Mouse (Mus musculus) liver (tissue): ENCODE measurements around the gene Cog3.

Experiments
- DNase-seq: peaks from one replicate; pipeline ENCODE4 v3.0.0-alpha.2; 2020; ENCODE audit warnings: mixed read lengths

Gene Cog3

GRCm38 (mm10) chr14:75758401-75758800 lies 4.1 kb upstream of the Cog3 start:
- no peak for DNase-seq

GRCm38 (mm10) chr14:75757821-75758220 lies 3.5 kb upstream of the Cog3 start:
- no peak for DNase-seq

GRCm38 (mm10) chr14:75756971-75757370 lies 2.7 kb upstream of the Cog3 start:
- DNase-seq = no peak

GRCm38 (mm10) chr14:75753206-75753605 lies 1.1 kb downstream of the Cog3 start:
- no peak for DNase-seq

- peak; percentile 68 for DNase-seq
These were observed 3.3 kb downstream of the Cog3 start for GRCm38 (mm10) chr14:75751040-75751439.

- DNase-seq = no peak
These were observed 5.2 kb downstream of the Cog3 start for GRCm38 (mm10) chr14:75749123-75749522.

GRCm38 (mm10) chr14:75747960-75748359 lies 6.4 kb downstream of the Cog3 start:
- DNase-seq = no peak

GRCm38 (mm10) chr14:75741904-75742303 lies 12.4 kb downstream of the Cog3 start:
- DNase-seq = no peak

- no peak for DNase-seq
These were observed 18.7 kb downstream of the Cog3 start for GRCm38 (mm10) chr14:75735597-75735996.

GRCm38 (mm10) chr14:75732631-75733030 lies 21.7 kb downstream of the Cog3 start:
- no peak for DNase-seq

GRCm38 (mm10) chr14:75731361-75731760 lies 23.0 kb downstream of the Cog3 start:
- DNase-seq = no peak

GRCm38 (mm10) chr14:75728111-75728510 lies 26.2 kb downstream of the Cog3 start:
- DNase-seq = no peak

- DNase-seq = no peak
These were observed 27.3 kb downstream of the Cog3 start for GRCm38 (mm10) chr14:75727046-75727445.

- no peak for DNase-seq
These were observed 31.5 kb downstream of the Cog3 start for GRCm38 (mm10) chr14:75722816-75723215.

GRCm38 (mm10) chr14:75721977-75722563 lies 32.2 kb downstream of the Cog3 start:
- DNase-seq = peak; percentile 33

- no peak for DNase-seq
These were observed 34.2 kb downstream of the Cog3 start for GRCm38 (mm10) chr14:75720121-75720520.

GRCm38 (mm10) chr14:75716410-75716809 lies 37.9 kb downstream of the Cog3 start:
- no peak for DNase-seq

- no peak for DNase-seq
These were observed 40.7 kb downstream of the Cog3 start for GRCm38 (mm10) chr14:75713661-75714060.

GRCm38 (mm10) chr14:75712687-75713086 lies 41.6 kb downstream of the Cog3 start:
- DNase-seq = no peak

- DNase-seq = no peak
These were observed 42.6 kb downstream of the Cog3 start for GRCm38 (mm10) chr14:75711731-75712130.

- DNase-seq = no peak
These were observed 45.3 kb downstream of the Cog3 start for GRCm38 (mm10) chr14:75708986-75709385.

- no peak for DNase-seq
These were observed 46.5 kb downstream of the Cog3 start for GRCm38 (mm10) chr14:75707771-75708170.

- no peak for DNase-seq
These were observed 47.7 kb downstream of the Cog3 start for GRCm38 (mm10) chr14:75706647-75707046.

- no peak for DNase-seq
These were observed 56.4 kb downstream of the Cog3 start for GRCm38 (mm10) chr14:75697928-75698327.

- no peak for DNase-seq
These were observed 58.2 kb downstream of the Cog3 start for GRCm38 (mm10) chr14:75696096-75696495.
